Mouse (Mus musculus) Patski (cell line): ENCODE measurements around the gene Gm28043. TPM values are rescaled to one million over a fixed set of nuclear protein-coding genes. Genes with fewer than 3 reads are reported as not detected.
A peak's percentile ranks its signal among the peaks of the same experiment; 100 is the strongest.
"Not testable (repeated sequence)": the region's sequence is repeated elsewhere in the genome, so short reads cannot be mapped to it uniquely, and the experiment has no call there.

Source experiments
- ATAC-seq: fragments of 100-300 bp; one replicate; pipeline ENCODE4 v1.8.0; 2021
- CTCF ChIA-PET: fragments of 350-600 bp; sonication (Branson Sonifier 250); formaldehyde crosslinking; loops from one replicate; lab custom pipeline; 2022; ENCODE audit warnings: inconsistent platforms; lab: Charles Lee
- POLR2A ChIA-PET: fragments of 350-600 bp; sonication (Branson Sonifier 250); formaldehyde crosslinking; loops from one replicate; lab custom pipeline; 2022; ENCODE audit warnings: antibody characterized with exemption, inconsistent platforms; lab: Charles Lee
- DNase-seq: peaks from one replicate; pipeline ENCODE4 v3.0.0-alpha.2; 2011; ENCODE audit warnings: low read depth, low spot score
- H3K27me3 ChIP-seq: fragments of 371-371 bp; one replicate; pipeline ENCODE4 v1.5.1; 2021
- CTCF ChIP-seq: fragments of 100-300 bp; IDR thresholded peaks from one replicate; pipeline ENCODE4 v1.5.1; 2021
- in situ Hi-C: fragments of 300-500 bp; cut with MboI; formaldehyde crosslinking; loops from 3 replicates; pipeline ENCODE4 v1.11.1; 2018; ENCODE audit warnings: low pct_unique_long_range_greater_than_20kb, mixed read lengths
- polyA plus RNA-seq: library from polyadenylated mRNA; unstranded; gene quantifications from one replicate; pipeline ENCODE4 v1.2.3, GENCODE M21; 2021

Gene Gm28043
- polyA plus RNA-seq, 1 experiment from 2014 or later, result 2.4 TPM

DNA sequence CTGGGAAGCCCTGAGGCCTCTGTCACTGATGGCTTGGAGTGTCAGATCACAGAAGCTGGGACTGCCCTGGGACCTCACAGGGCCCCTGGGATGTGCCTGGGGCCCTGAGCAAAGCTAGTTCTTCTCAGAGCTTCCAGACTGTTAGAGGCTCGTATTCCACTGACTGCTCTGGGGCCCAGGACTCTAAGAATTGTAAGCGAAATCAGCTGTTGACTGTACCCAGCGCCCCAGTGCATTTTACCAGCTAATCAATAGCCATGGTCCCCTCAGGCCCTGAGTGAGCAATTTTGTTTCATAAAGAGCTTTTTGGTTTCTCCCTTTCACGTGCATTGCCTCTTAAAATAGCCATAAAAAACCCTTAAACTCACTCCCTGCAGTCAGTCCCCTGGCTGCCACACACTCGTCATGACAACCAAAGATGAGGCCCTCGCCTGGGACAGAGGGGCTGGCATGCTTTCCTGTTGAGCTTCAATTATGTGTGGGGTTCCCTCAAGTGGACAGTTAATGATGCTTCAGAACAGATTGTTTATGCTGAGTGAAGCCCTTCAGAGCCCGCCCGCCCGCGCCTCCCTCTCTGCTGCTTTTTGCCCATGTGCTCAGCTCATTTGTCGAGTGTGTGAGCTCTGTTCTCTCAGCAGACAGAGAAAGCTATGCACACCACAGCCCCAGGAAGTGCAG is 25.3 kb upstream of the Gm28043 start:
- no peak for TF ChIP-seq CTCF
- in situ Hi-C loops, result no loop called here

DNA sequence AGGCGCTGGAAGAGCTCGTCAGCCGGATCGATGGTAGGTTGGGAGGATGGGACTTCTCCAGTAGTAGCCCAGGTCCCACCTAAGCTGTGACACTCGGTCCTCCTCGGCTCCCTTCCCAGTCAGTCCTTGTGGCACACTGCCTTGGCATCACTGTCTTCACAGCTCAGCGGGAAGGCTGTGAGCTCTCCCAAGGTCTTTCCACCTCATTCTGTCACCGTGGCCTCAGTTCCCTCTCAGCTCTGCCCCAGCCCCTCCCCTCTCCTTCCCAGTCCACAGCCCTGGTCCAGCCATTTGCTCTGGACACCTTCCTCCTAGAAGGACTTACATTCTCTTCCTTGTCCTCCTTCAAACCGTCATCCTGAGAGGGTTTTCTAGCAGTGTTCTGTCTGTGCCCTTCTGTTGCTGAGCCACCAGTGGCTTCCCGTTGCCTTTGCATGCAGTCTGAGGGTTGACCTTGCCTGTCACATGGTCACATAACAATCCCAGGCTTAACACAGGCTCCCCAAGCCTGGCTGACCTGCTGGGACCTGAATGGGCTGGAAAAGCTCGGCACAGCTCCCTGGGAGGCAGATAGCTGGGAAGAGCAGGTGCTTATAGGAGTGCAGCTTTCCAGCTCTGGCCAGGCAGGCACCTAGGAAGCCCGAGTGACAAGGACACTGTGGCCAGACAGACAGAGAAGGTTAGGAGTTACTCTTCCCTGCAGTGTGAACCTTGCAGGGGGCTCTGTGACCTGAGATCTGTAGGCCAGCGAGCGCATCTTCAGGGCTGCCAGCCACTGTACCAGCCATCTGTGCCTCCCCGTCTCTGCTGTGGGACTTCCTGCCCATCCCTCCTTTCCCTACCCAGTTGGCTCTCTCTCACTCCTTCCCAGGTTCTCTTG is 18.5 kb upstream of the Gm28043 start:
- no peak for ATAC-seq
- in situ Hi-C loops, result no loop called here
- H3K27me3 ChIP-seq, result no peaks in the 10 kb centered on the region
- TF ChIP-seq CTCF, result no peak
- CTCF ChIA-PET, result no interaction called here
- no peak for DNase-seq
- POLR2A ChIA-PET, result no interaction called here

More for the DNA sequence above, 25.3 kb upstream of the Gm28043 start:
- ChIA-PET POLR2A (interaction anchor here (0.5 kb wide), 1 partner anchor 242 kb away, joined by 3 read pairs; the partner anchor contains the start of gene Mtch1), CTCF (interaction anchor here (1.7 kb wide), 1 partner anchor 14 kb away, joined by 4 read pairs; no protein-coding TSS in a partner anchor)
- ATAC-seq (no peak), DNase-seq (no peak)
- no peaks in the 10 kb centered on the region for H3K27me3 ChIP-seq

DNA sequence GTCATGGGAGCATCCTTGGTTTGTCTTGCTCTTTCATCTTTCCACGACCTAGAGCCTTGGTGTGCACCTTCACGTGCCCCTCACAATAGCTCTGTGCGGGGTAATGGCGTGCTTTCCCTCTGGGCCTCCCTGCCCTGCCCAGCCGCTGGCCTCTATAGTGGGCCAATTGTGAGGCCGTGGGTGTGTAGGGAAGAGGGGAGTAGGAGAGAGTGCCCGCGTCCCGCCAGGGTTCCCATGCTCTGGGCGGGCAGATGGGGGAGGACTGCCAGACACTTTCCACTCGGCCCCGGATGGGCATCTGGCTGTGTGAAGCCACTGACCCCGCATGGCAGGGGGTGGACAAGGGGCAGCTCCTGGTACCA is 17.9 kb upstream of the Gm28043 start:
- CTCF ChIA-PET, result no interaction called here
- POLR2A ChIA-PET, result no interaction called here

DNA sequence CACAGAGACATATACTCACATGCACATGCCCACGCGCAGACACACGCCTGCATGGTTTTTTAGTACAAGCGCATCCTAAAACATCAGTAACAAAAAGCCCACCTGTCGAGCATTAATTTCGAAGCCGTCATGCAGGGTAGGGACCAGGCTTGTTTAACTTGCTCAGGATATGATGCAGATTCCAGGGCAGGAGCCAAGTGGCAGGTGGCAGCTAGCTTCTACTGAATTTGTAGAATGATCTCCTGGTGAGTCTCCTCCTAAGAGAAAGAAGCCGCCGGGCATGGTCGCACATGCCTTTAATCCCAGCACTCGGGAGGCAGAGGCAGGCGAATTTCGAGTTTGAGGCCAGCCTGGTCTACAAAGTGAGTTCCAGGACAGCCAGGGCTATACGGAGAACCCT is 15.6 kb upstream of the Gm28043 start:
- in situ Hi-C loops, result no loop called here
- ChIA-PET POLR2A (no interaction called here), CTCF (no interaction called here)
- no peaks in the 10 kb centered on the region for H3K27me3 ChIP-seq
- no peak for TF ChIP-seq CTCF
- ATAC-seq (no peak), DNase-seq (no peak)

More for the DNA sequence above, 17.9 kb upstream of the Gm28043 start:
- no peak for TF ChIP-seq CTCF
- no peaks in the 10 kb centered on the region for H3K27me3 ChIP-seq
- DNase-seq (no peak), ATAC-seq (no peak)
- in situ Hi-C loops, result no loop called here

- DNase-seq (no peak), ATAC-seq (no peak)
- CTCF ChIA-PET, result no interaction called here
- TF ChIP-seq CTCF, result no peak
- H3K27me3 ChIP-seq, result no peaks in the 10 kb centered on the region
- in situ Hi-C loops, result no loop called here
- POLR2A ChIA-PET, result no interaction called here
These were observed 15.1 kb upstream of the Gm28043 start for GRCm38 (mm10) chr17:29599537-29599936.

GRCm38 (mm10) chr17:29601391-29601790 is 13.3 kb upstream of the Gm28043 start:
- POLR2A ChIA-PET, result no interaction called here
- CTCF ChIA-PET, result no interaction called here
- in situ Hi-C loops, result loop anchor here (10.0 kb wide), 1 partner anchor 283 kb away; no protein-coding TSS in a partner anchor
- DNase-seq (no peak), ATAC-seq (no peak)
- no peaks in the 10 kb centered on the region for H3K27me3 ChIP-seq
- no peak for TF ChIP-seq CTCF

GRCm38 (mm10) chr17:29603283-29603682 is 11.4 kb upstream of the Gm28043 start:
- ChIA-PET POLR2A (no interaction called here), CTCF (interaction anchor here (0.7 to 1.1 kb wide), 4 partner anchors 9 to 17 kb away, joined by 3 to 4 read pairs (median 3); no protein-coding TSS in a partner anchor)
- DNase-seq, result no peak
- H3K27me3 ChIP-seq, result no peaks in the 10 kb centered on the region
- TF ChIP-seq CTCF, result peak; percentile 94
- in situ Hi-C loops, result loop anchor here (10.0 kb wide), 1 partner anchor 282 kb away; no protein-coding TSS in a partner anchor
- ATAC-seq, result no peak

DNA sequence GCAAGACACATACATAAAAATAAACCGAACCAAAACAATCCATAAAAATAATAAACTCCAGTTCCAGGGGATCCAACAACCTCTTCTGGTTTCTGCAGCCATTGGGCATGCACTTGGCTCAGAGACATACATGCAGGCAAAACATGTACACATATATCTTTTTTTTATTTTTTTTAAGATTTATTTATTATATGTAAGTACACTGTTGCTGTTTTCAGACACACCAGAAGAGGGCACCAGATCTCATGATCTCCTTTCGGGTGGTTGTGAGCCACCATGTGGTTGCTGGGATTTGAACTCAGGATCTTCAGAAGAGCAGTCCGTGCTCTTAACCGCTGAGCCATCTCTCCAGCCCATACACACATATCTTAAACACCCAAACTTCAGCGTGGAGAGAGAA is 1.2 kb upstream of the Gm28043 start:
- H3K27me3 ChIP-seq, DNase-seq, in situ Hi-C loops, POLR2A ChIA-PET, ATAC-seq: not testable (repeated sequence)
- peak; percentile 65 for TF ChIP-seq CTCF
- CTCF ChIA-PET, result interaction anchor here (0.9 kb wide), 1 partner anchor 30 kb away, joined by 3 read pairs; no protein-coding TSS in a partner anchor

DNA sequence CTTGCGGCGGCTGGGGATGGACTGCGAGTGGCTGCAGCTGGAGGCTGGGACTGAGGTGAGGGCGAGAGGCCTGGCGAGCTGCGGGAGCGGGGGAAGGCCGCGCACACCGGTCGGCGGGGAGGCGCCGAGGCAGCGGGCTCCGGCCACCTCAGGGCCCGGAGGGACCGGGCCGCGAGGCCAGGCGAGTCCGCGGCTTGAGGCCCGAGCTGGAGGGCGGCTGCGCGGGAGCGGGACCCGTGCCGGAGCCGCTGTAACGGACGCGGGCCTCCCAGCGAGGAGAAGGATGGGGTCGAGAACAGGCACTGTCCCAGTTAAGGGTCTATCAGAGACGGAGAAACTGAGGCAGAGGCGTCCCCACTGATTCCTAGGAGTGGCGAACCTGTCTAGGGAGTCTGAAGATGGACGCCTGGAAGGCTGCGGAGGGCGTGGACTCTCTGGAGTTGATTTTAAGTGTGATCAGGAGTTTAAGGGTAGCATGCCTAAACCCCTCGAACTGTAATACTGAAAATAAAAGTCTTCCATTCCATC is 412 bp downstream of the Gm28043 start:
- DNase-seq (no peak), ATAC-seq (peak; percentile 2)
- in situ Hi-C loops, result no loop called here
- no peak for TF ChIP-seq CTCF
- POLR2A ChIA-PET, result interaction anchor here (0.8 to 1.6 kb wide), 2 partner anchors 45 to 83 kb away, joined by 4 to 6 read pairs; partner anchors contain the start of gene Cmtr1
- H3K27me3 ChIP-seq, result no peaks in the 10 kb centered on the region
- CTCF ChIA-PET, result no interaction called here

GRCm38 (mm10) chr17:29615616-29616015 is 940 bp downstream of the Gm28043 start:
- in situ Hi-C loops, result no loop called here
- TF ChIP-seq CTCF, result no peak
- H3K27me3 ChIP-seq, result no peaks in the 10 kb centered on the region
- ChIA-PET CTCF (no interaction called here), POLR2A (interaction anchor here (0.7 kb wide), 1 partner anchor 45 kb away, joined by 3 read pairs; no protein-coding TSS in a partner anchor)
- DNase-seq, result no peak
- ATAC-seq, result no peak
